Mouse (Mus musculus) ES-E14 (cell line): Measurements from ENCODE around the gene Otop3.

ENCODE experiments used
- CHD2 ChIP-seq: IDR thresholded peaks from 2 replicates; pipeline ENCODE4 v1.6.1; 2014; ENCODE audit warnings: mild to moderate bottlenecking, low read depth, low read length, inconsistent platforms
- MAFK ChIP-seq: IDR thresholded peaks from 2 replicates; pipeline ENCODE4 v1.6.1; 2014; ENCODE audit warnings: mild to moderate bottlenecking, low read depth, low read length, inconsistent platforms; ENCODE audit not compliant: insufficient read depth
- ZC3H11A ChIP-seq: IDR thresholded peaks from 2 replicates; pipeline ENCODE4 v1.6.1; 2012; ENCODE audit warnings: low read depth, mild to moderate bottlenecking, inconsistent platforms, low read length, borderline replicate concordance
- ZNF384 ChIP-seq: IDR thresholded peaks from 2 replicates; pipeline ENCODE4 v1.6.1; 2012; ENCODE audit warnings: low read depth, low read length, inconsistent platforms

DNA sequence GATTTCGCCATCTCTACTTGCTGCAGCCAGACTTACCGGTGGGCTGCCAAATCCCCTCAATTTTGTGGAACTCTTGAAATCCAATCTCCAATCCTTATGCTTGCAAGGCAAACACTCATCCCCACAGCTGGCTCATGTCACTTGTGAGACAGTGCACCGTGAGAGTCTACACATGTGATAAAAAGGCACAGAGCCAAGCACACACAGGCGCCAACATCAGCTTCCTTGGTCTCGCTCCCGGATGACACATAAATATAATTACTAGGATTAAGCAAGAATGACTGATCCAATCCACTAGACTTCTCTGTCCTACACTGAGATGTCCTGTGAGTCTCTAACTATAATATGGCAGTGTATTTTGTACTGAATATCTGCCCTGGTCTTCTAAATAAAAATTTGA, 43.6 kb upstream of the Otop3 start:
- TF ChIP-seq CHD2: no peak
- no peak for TF ChIP-seq ZC3H11A
- no peak for TF ChIP-seq ZNF384
- TF ChIP-seq MAFK: no peak
